Mouse (Mus musculus): ENCODE results near the gene Fam240b. TPM values are rescaled to one million over a fixed set of nuclear protein-coding genes. Genes with fewer than 3 reads are reported as not detected.

Fam240b gene
- total and polyA plus RNA-seq, 3 experiments: not detected

GRCm38 (mm10) chr13:64467886-64468285 is 29.7 kb downstream of the Fam240b start:
- Histone ChIP-seq H3K9ac (ENCODE audit: control insufficient read depth, low read depth, low read length, poor library complexity, severe bottlenecking) (no peak overlapping the region), H3K36me3 (ENCODE audit: control insufficient read depth in 1 of 2, insufficient read depth in 2 of 2, low read length in 2 of 2) (no peaks in the 10 kb centered on the region), H3K4me1 (ENCODE audit: control insufficient read depth in 1 of 2, insufficient read depth in 2 of 2, low read length in 2 of 2) (no peaks in the 10 kb centered on the region), H3K27me3 (ENCODE audit: control insufficient read depth in 1 of 2, insufficient read depth in 2 of 2, low read length in 2 of 2) (no peaks in the 10 kb centered on the region), H3K4me3 (ENCODE audit: control insufficient read depth in 1 of 2, insufficient read depth in 1 of 2, low read depth in 2 of 2, low read length in 2 of 2) (no peak overlapping the region), H3K27ac (ENCODE audit: control insufficient read depth, low read depth, low read length) (no peak overlapping the region), H3K79me2 (ENCODE audit: control insufficient read depth, insufficient read depth, low read length, poor library complexity) (no peaks in the 10 kb centered on the region), H3K9me3 (replicated peaks; ENCODE audit: insufficient read depth, low read length) (no peaks in the 10 kb centered on the region)
- DNase-seq (ENCODE audit: low read depth, low spot score): peak; percentile 27
- TF ChIP-seq POLR2AphosphoS2 (IDR thresholded peaks at IDR 0.05; ENCODE audit: low read length) (no peak), GABPA (IDR thresholded peaks at IDR 0.05; ENCODE audit: low read depth, low read length) (no peak), RAD21 (IDR thresholded peaks at IDR 0.05; ENCODE audit: low read depth, low read length) (no peak), POLR2AphosphoS5 (IDR thresholded peaks at IDR 0.05; ENCODE audit: borderline replicate concordance, low read depth, low read length) (no peak)

GRCm38 (mm10) chr13:64465166-64465565 is 32.4 kb downstream of the Fam240b start:
- no peaks in the 10 kb centered on the region for H3K36me3 ChIP-seq (ENCODE audit: control insufficient read depth in 1 of 2, insufficient read depth in 2 of 2, low read length in 2 of 2)
- no peaks in the 10 kb centered on the region for H3K4me1 ChIP-seq (ENCODE audit: control insufficient read depth in 1 of 2, insufficient read depth in 2 of 2, low read length in 2 of 2)
- H3K27ac ChIP-seq (ENCODE audit: control insufficient read depth, low read depth, low read length): no peak overlapping the region
- H3K4me3 ChIP-seq (ENCODE audit: control insufficient read depth in 1 of 2, insufficient read depth in 1 of 2, low read depth in 2 of 2, low read length in 2 of 2): no peak overlapping the region
- H3K9me3 ChIP-seq (replicated peaks; ENCODE audit: insufficient read depth, low read length): no peaks in the 10 kb centered on the region
- H3K79me2 ChIP-seq (ENCODE audit: control insufficient read depth, insufficient read depth, low read length, poor library complexity): no peaks in the 10 kb centered on the region
- no peak for DNase-seq (ENCODE audit: low read depth, low spot score)
- no peaks in the 10 kb centered on the region for H3K27me3 ChIP-seq (ENCODE audit: control insufficient read depth in 1 of 2, insufficient read depth in 2 of 2, low read length in 2 of 2)
- H3K9ac ChIP-seq (ENCODE audit: control insufficient read depth, low read depth, low read length, poor library complexity, severe bottlenecking): no peak overlapping the region
- TF ChIP-seq CTCF (IDR thresholded peaks at IDR 0.05 in 2 of 3, conservative IDR thresholded peaks at IDR 0.05 in 1 of 3; ENCODE audit: control insufficient read depth in 1 of 3, insufficient read depth in 1 of 3, low read depth in 2 of 3, low read length in 3 of 3, poor library complexity in 1 of 3, severe bottlenecking in 1 of 3): no peak
- no peak for TF ChIP-seq POLR2AphosphoS5 (IDR thresholded peaks at IDR 0.05; ENCODE audit: borderline replicate concordance, low read depth, low read length)
- no peak for TF ChIP-seq MAX (IDR thresholded peaks at IDR 0.05; ENCODE audit: low read length)
- no peak for TF ChIP-seq USF1 (IDR thresholded peaks at IDR 0.05; ENCODE audit: low read depth, low read length)
- no peak for TF ChIP-seq USF2 (IDR thresholded peaks at IDR 0.05; ENCODE audit: borderline replicate concordance in 1 of 2, insufficient read depth in 1 of 2, low read depth in 1 of 2, low read length in 2 of 2)
- no peak for TF ChIP-seq MAFK (IDR thresholded peaks at IDR 0.05; ENCODE audit: borderline replicate concordance, low read depth, low read length)
- no peak for TF ChIP-seq CHD1 (IDR thresholded peaks at IDR 0.05; ENCODE audit: low read depth, low read length)
- no peak for TF ChIP-seq RCOR1 (IDR thresholded peaks at IDR 0.05; ENCODE audit: low read depth, low read length)

GRCm38 (mm10) chr13:64462581-64462980 is 35.0 kb downstream of the Fam240b start:
- H3K4me3 ChIP-seq (ENCODE audit: control insufficient read depth in 1 of 2, insufficient read depth in 1 of 2, low read depth in 2 of 2, low read length in 2 of 2): no peak overlapping the region
- no peaks in the 10 kb centered on the region for H3K79me2 ChIP-seq (ENCODE audit: control insufficient read depth, insufficient read depth, low read length, poor library complexity)
- TF ChIP-seq EP300 (IDR thresholded peaks at IDR 0.05; ENCODE audit: low read depth in 1 of 2, low read length in 2 of 2): no peak
- no peak for TF ChIP-seq BHLHE40 (IDR thresholded peaks at IDR 0.05; ENCODE audit: borderline replicate concordance, low read depth, low read length)
- TF ChIP-seq POLR2A (IDR thresholded peaks at IDR 0.05; ENCODE audit: control insufficient read depth in 1 of 2, insufficient read depth in 1 of 2, low read depth in 1 of 2, low read length in 2 of 2, poor library complexity in 1 of 2): no peak
- no peak for TF ChIP-seq E2F4 (IDR thresholded peaks at IDR 0.05; ENCODE audit: borderline replicate concordance, low read depth, low read length)
- TF ChIP-seq GABPA (IDR thresholded peaks at IDR 0.05; ENCODE audit: low read depth, low read length): no peak
- H3K9ac ChIP-seq (ENCODE audit: control insufficient read depth, low read depth, low read length, poor library complexity, severe bottlenecking): no peak overlapping the region
- no peaks in the 10 kb centered on the region for H3K4me1 ChIP-seq (ENCODE audit: control insufficient read depth in 1 of 2, insufficient read depth in 2 of 2, low read length in 2 of 2)
- no peak for DNase-seq (ENCODE audit: low read depth, low spot score)
- no peaks in the 10 kb centered on the region for H3K9me3 ChIP-seq (replicated peaks; ENCODE audit: insufficient read depth, low read length)
- H3K27me3 ChIP-seq (ENCODE audit: control insufficient read depth in 1 of 2, insufficient read depth in 2 of 2, low read length in 2 of 2): no peaks in the 10 kb centered on the region
- H3K27ac ChIP-seq (ENCODE audit: control insufficient read depth, low read depth, low read length): no peak overlapping the region
- no peaks in the 10 kb centered on the region for H3K36me3 ChIP-seq (ENCODE audit: control insufficient read depth in 1 of 2, insufficient read depth in 2 of 2, low read length in 2 of 2)

Measured in MEL (cell line).